Mouse (Mus musculus): Measurements from ENCODE around the gene Sipa1l1. TPM values are rescaled to one million over a fixed set of nuclear protein-coding genes. Genes with fewer than 3 reads are reported as not detected.

Gene Sipa1l1
- total RNA-seq, 1 experiment = 31.8 TPM

GRCm38 (mm10) chr12:82364186-82364585 lies 195.1 kb downstream of the Sipa1l1 start:
- DNase-seq (ENCODE audit: low read depth, low spot score) = no peak
- in situ Hi-C loops (cut with MboI; ENCODE audit: low sequenced_read_pairs in 2 of 2, unreplicated experiment in 2 of 2) = no loop called here
- no peak overlapping the region for H3K4me3 ChIP-seq (ENCODE audit: insufficient read depth in 1 of 2, low read depth in 1 of 2, low read length in 2 of 2, poor library complexity in 1 of 2, severe bottlenecking in 1 of 2)
- no peaks in the 10 kb centered on the region for H3K9me3 ChIP-seq (ENCODE audit: control insufficient read depth, insufficient read depth, low read depth, low read length)
- peaks cover 3% of the 10 kb centered on the region; the same call in 1 of the 2 replicates for H3K36me3 ChIP-seq (ENCODE audit: control insufficient read depth, insufficient read depth, low read length, poor library complexity, severe bottlenecking)
- no peaks in the 10 kb centered on the region for H3K4me1 ChIP-seq (ENCODE audit: control insufficient read depth in 2 of 2, insufficient read depth in 2 of 2, low read length in 2 of 2, poor library complexity in 1 of 2)
- no peak overlapping the region for H3K9ac ChIP-seq (ENCODE audit: insufficient read depth, low read depth, low read length, poor library complexity, severe bottlenecking)
- no peak overlapping the region for H3K27ac ChIP-seq (ENCODE audit: insufficient read depth, low read depth, low read length, poor library complexity, severe bottlenecking)
- TF ChIP-seq ZC3H11A (IDR thresholded peaks at IDR 0.05; ENCODE audit: borderline replicate concordance, low read depth, low read length) (no peak), MAFK (IDR thresholded peaks at IDR 0.05; ENCODE audit: insufficient read depth, low read depth, low read length) (no peak), ZNF384 (IDR thresholded peaks at IDR 0.05; ENCODE audit: low read depth, low read length) (no peak), HCFC1 (IDR thresholded peaks at IDR 0.05; ENCODE audit: borderline replicate concordance, insufficient read depth, low read length) (no peak), CHD2 (IDR thresholded peaks at IDR 0.05; ENCODE audit: low read depth, low read length) (no peak)

GRCm38 (mm10) chr12:82365276-82365875 lies 196.3 kb downstream of the Sipa1l1 start:
- Histone ChIP-seq H3K9ac (ENCODE audit: insufficient read depth, low read depth, low read length, poor library complexity, severe bottlenecking) (no peak overlapping the region), H3K9me3 (ENCODE audit: control insufficient read depth, insufficient read depth, low read depth, low read length) (no peaks in the 10 kb centered on the region), H3K36me3 (ENCODE audit: control insufficient read depth, insufficient read depth, low read length, poor library complexity, severe bottlenecking) (peaks cover 3% of the 10 kb centered on the region; the same call in 1 of the 2 replicates), H3K27ac (ENCODE audit: insufficient read depth, low read depth, low read length, poor library complexity, severe bottlenecking) (no peak overlapping the region), H3K4me1 (ENCODE audit: control insufficient read depth in 2 of 2, insufficient read depth in 2 of 2, low read length in 2 of 2, poor library complexity in 1 of 2) (no peaks in the 10 kb centered on the region), H3K4me3 (ENCODE audit: insufficient read depth in 1 of 2, low read depth in 1 of 2, low read length in 2 of 2, poor library complexity in 1 of 2, severe bottlenecking in 1 of 2) (no peak overlapping the region)
- TF ChIP-seq CHD2 (IDR thresholded peaks at IDR 0.05; ENCODE audit: low read depth, low read length) (no peak), MAFK (IDR thresholded peaks at IDR 0.05; ENCODE audit: insufficient read depth, low read depth, low read length) (no peak), ZC3H11A (IDR thresholded peaks at IDR 0.05; ENCODE audit: borderline replicate concordance, low read depth, low read length) (no peak), HCFC1 (IDR thresholded peaks at IDR 0.05; ENCODE audit: borderline replicate concordance, insufficient read depth, low read length) (no peak), ZNF384 (IDR thresholded peaks at IDR 0.05; ENCODE audit: low read depth, low read length) (no peak)
- no peak for DNase-seq (ENCODE audit: low read depth, low spot score)
- in situ Hi-C loops (cut with MboI; ENCODE audit: low sequenced_read_pairs in 2 of 2, unreplicated experiment in 2 of 2) = no loop called here

- in situ Hi-C loops (cut with MboI; ENCODE audit: low sequenced_read_pairs in 2 of 2, unreplicated experiment in 2 of 2) = no loop called here
- no peak overlapping the region for H3K27ac ChIP-seq (ENCODE audit: insufficient read depth, low read depth, low read length, poor library complexity, severe bottlenecking)
- no peaks in the 10 kb centered on the region for H3K9me3 ChIP-seq (ENCODE audit: control insufficient read depth, insufficient read depth, low read depth, low read length)
- DNase-seq (ENCODE audit: low read depth, low spot score) = no peak
- TF ChIP-seq CHD2 (IDR thresholded peaks at IDR 0.05; ENCODE audit: low read depth, low read length) (no peak), ZNF384 (IDR thresholded peaks at IDR 0.05; ENCODE audit: low read depth, low read length) (no peak), MAFK (IDR thresholded peaks at IDR 0.05; ENCODE audit: insufficient read depth, low read depth, low read length) (no peak), HCFC1 (IDR thresholded peaks at IDR 0.05; ENCODE audit: borderline replicate concordance, insufficient read depth, low read length) (no peak), ZC3H11A (IDR thresholded peaks at IDR 0.05; ENCODE audit: borderline replicate concordance, low read depth, low read length) (no peak)
- no peaks in the 10 kb centered on the region for H3K4me1 ChIP-seq (ENCODE audit: control insufficient read depth in 2 of 2, insufficient read depth in 2 of 2, low read length in 2 of 2, poor library complexity in 1 of 2)
- H3K4me3 ChIP-seq (ENCODE audit: insufficient read depth in 1 of 2, low read depth in 1 of 2, low read length in 2 of 2, poor library complexity in 1 of 2, severe bottlenecking in 1 of 2) = no peak overlapping the region
- H3K9ac ChIP-seq (ENCODE audit: insufficient read depth, low read depth, low read length, poor library complexity, severe bottlenecking) = no peak overlapping the region
- H3K36me3 ChIP-seq (ENCODE audit: control insufficient read depth, insufficient read depth, low read length, poor library complexity, severe bottlenecking) = peaks cover 3% of the 10 kb centered on the region; the same call in 1 of the 2 replicates
Measured at GRCm38 (mm10) chr12:82366754-82367153, 197.6 kb downstream of the Sipa1l1 start.

GRCm38 (mm10) chr12:82367345-82367744 lies 198.2 kb downstream of the Sipa1l1 start:
- Histone ChIP-seq H3K9me3 (ENCODE audit: control insufficient read depth, insufficient read depth, low read depth, low read length) (no peaks in the 10 kb centered on the region), H3K4me1 (ENCODE audit: control insufficient read depth in 2 of 2, insufficient read depth in 2 of 2, low read length in 2 of 2, poor library complexity in 1 of 2) (no peaks in the 10 kb centered on the region), H3K36me3 (ENCODE audit: control insufficient read depth, insufficient read depth, low read length, poor library complexity, severe bottlenecking) (peaks cover 4% of the 10 kb centered on the region; the same call in 1 of the 2 replicates), H3K9ac (ENCODE audit: insufficient read depth, low read depth, low read length, poor library complexity, severe bottlenecking) (no peak overlapping the region), H3K4me3 (ENCODE audit: insufficient read depth in 1 of 2, low read depth in 1 of 2, low read length in 2 of 2, poor library complexity in 1 of 2, severe bottlenecking in 1 of 2) (no peak overlapping the region), H3K27ac (ENCODE audit: insufficient read depth, low read depth, low read length, poor library complexity, severe bottlenecking) (no peak overlapping the region)
- TF ChIP-seq ZC3H11A (IDR thresholded peaks at IDR 0.05; ENCODE audit: borderline replicate concordance, low read depth, low read length) (no peak), CHD2 (IDR thresholded peaks at IDR 0.05; ENCODE audit: low read depth, low read length) (no peak), HCFC1 (IDR thresholded peaks at IDR 0.05; ENCODE audit: borderline replicate concordance, insufficient read depth, low read length) (no peak), ZNF384 (IDR thresholded peaks at IDR 0.05; ENCODE audit: low read depth, low read length) (no peak), MAFK (IDR thresholded peaks at IDR 0.05; ENCODE audit: insufficient read depth, low read depth, low read length) (no peak)
- in situ Hi-C loops (cut with MboI; ENCODE audit: low sequenced_read_pairs in 2 of 2, unreplicated experiment in 2 of 2) = no loop called here
- DNase-seq (ENCODE audit: low read depth, low spot score) = no peak

Data from ES-E14 (cell line).